Mouse (Mus musculus): ENCODE data around the gene Stk4.

Gene Stk4

DNA sequence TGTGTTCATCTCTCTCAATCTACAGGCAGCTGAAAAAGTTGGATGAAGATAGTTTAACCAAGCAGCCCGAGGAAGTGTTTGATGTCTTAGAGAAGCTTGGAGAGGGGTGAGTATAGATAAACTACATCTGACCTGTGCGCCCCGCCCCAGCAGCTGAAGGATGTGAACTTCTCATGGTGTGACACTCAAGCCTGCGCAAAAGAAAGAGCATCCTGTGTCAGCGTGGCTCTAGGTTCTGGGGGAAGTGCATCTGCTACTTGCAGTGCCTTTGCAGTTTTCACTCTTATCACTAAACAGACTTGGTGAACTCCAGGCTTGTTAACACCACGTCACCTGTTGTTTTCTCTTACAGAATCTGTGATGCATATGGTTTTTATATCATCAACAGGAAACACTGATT lies 9.4 kb downstream of the Stk4 start:
- DNase-seq (ENCODE audit: low read depth, low spot score) = no peak

- no peak for DNase-seq (ENCODE audit: low read depth, low spot score)
Measured at GRCm38 (mm10) chr2:164081577-164081976, 11.5 kb downstream of the Stk4 start.

DNA sequence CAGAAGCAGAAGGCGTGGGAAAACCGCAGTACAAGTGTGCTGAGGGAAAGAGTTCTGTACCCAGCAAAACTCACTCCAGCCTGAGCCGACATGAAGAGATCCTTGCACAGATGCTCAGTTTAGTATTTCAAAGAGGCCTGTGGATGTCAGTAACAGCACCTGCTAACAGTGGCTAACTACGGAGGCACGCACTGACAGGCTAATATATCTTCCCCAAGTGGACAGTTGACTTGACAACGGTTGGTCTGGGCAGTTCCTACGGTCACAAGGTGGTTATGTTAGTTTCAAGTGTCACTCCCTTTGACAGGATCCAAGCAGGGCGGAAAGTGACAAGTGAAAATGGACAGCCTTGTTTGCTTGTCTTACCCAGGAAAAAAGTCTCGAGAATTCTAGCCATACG lies 12.1 kb downstream of the Stk4 start:
- no peak for DNase-seq (ENCODE audit: low read depth, low spot score)

DNA sequence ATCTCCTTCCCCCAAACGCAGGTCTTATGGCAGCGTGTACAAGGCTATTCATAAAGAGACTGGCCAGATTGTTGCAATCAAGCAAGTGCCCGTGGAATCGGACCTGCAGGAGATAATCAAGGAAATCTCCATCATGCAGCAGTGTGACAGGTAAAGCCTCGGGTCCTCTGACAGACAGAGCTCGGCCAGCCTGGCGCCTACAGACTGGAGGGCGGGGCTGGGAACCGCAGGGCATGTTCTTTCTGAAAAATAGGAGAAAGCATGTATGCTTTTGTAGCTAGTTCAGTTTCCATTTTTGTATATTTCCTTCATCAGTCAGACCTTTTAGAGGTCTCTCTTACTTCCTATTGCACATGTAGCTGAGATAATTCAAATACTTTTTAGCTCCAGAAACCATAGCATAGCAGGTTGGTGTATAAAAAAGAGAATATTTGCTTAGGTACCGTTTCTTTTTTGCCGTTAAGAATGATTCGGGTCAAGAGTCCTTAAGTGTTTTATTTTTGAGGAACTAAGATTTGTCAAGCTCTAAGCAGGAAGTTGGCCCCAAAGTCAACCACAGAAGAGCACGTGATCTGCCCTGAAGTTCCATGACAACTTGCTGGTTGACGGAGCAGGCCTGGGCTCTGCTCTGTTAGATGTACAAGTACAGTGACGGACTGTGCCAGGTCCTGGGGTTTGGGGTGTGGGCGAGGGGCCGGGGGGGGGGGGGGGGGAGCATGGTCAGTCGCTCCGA lies 13.7 kb downstream of the Stk4 start:
- DNase-seq (ENCODE audit: low read depth, low spot score) = no peak

GRCm38 (mm10) chr2:164084342-164084700 lies 14.2 kb downstream of the Stk4 start:
- DNase-seq (ENCODE audit: low read depth, low spot score) = no peak

DNA sequence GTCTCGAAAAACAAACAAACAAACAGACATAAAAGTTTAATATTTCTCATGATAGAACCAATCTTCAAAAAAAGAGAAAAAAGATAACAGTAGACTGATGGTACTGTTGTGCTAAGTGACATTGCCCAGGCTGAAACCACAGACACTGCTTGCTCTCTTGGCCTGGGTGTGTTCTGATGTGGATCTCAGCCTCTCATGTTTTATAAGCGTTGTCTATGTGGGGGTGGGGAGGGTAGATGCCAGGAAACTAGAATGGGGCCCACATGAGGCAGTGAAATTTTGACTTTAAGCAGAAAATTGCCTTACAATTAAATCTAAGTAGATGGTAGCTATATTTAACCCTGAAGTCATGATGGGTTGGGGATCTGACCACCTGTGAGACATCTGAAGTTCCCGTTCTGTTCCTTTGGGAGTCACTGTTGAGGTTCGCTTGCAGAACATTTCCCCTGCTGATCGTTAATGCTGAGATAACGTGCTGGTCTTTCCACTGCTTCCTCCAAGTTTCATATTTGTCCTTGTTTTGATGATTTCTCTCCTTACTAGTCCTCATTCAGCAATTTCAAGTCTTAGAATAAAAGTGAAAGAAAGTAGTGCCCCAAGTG lies 17.4 kb downstream of the Stk4 start:
- DNase-seq (ENCODE audit: low read depth, low spot score) = no peak

DNA sequence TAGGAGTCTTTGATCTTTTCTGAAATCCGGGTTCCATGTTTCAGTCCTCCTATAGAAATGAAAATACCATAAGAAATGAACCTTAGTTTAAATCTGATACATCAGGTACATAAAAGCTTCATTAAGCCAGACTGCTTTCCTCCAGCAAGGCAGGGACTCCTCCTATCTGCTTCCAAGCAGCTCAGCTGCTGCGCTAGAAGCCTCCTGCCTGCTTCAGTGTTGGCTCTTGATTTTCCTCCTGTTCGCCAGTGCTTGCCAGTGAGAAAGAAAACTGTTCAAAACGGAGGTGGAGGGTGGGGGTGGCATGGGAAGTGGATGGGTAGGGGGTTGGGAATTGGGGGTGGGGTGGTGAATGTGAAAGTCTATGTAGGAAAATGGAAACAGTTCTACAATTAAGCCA lies 19.4 kb downstream of the Stk4 start:
- DNase-seq (ENCODE audit: low read depth, low spot score) = no peak

DNA sequence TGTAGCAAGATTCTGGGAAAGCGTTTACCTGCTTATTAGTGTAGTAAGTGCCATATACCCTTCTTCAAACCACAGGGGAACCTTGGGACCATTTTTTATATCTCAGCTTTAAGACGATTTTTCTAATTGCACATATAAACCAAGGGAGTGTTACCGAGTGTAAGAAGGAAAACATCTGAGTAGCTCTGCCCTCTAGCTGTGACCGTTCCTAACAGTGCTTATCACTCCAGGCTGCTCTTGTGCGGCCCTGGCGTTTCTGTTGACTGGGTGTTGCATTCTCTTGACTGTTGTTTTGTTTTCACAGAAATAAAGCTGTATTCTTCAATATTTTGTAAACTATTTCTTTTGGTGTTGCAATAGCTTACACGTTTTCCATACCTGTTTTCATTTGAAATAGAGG lies 24.0 kb downstream of the Stk4 start:
- DNase-seq (ENCODE audit: low read depth, low spot score) = no peak

DNA sequence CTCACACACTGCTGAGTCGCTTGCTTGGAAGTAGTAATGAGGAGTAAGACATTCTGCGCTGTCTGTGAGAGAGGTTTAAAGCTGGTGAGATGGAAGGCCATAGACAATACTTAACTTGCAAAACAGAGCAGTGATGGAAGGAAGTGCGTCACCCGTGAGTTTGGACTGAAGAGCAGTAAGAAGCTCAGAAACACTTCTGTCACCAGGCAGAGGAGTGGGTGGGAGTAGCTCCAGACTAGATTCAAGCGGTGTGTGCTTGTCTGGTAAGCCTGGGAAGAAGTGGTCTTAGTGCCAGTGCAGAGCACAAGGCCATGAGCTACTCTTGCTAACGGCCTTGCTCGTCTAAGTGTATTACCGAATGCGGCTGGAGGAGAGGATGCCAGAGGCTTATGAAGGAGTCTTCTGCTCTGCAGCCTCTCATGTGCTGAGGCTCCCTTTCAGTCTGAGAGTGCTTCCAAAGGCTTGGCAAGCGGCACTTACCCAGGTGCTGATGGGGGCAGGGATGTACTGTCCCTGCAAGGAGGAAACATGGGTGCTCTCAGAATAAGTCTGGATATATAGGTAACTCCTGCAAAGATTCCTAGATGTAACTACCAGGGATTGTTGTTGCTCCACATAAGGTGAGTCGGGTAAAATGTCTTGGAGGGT lies 28.6 kb downstream of the Stk4 start:
- DNase-seq (ENCODE audit: low read depth, low spot score) = no peak

- no peak for DNase-seq (ENCODE audit: low read depth, low spot score)
Measured at GRCm38 (mm10) chr2:164101936-164102335, 31.8 kb downstream of the Stk4 start.

DNA sequence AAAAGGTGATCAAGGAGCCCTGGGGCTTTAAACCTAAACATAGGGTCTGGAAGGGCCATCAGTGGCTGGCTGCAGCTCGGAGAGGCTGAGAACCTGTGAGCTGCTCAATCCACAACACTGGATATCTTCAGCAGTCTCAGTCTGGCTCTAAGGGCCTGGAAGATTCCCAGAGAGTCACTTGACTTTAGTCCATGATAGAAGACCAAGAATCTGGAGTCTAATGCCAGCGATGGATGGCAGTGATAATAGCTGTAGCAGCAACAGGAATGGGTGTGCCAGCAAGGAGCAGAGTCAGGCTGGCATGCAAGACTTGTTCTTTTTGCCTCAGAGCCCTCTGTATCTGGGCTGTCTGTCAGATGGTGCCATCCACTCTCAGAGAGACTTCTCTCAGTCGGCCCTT lies 32.2 kb downstream of the Stk4 start:
- no peak for DNase-seq (ENCODE audit: low read depth, low spot score)

DNA sequence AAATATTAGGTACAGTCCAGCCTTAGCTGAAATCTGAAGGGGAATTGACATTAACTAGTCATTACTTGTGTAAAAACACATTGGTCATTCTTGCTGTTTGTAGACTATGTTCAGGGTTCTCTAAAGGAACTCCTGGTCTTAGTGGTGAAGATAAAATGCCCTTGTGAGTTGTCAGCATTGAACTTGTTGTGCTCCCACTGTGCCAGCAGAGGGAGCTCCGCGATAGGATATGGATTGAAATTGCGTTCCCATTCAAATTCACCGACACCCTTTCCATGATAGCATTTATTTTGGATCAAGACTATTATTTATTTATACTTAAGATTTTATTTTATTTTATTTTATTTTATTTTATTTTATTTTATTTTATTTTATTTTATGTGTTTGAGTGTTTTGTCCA lies 33.4 kb downstream of the Stk4 start:
- peak; percentile 36 for DNase-seq (ENCODE audit: low read depth, low spot score)

DNA sequence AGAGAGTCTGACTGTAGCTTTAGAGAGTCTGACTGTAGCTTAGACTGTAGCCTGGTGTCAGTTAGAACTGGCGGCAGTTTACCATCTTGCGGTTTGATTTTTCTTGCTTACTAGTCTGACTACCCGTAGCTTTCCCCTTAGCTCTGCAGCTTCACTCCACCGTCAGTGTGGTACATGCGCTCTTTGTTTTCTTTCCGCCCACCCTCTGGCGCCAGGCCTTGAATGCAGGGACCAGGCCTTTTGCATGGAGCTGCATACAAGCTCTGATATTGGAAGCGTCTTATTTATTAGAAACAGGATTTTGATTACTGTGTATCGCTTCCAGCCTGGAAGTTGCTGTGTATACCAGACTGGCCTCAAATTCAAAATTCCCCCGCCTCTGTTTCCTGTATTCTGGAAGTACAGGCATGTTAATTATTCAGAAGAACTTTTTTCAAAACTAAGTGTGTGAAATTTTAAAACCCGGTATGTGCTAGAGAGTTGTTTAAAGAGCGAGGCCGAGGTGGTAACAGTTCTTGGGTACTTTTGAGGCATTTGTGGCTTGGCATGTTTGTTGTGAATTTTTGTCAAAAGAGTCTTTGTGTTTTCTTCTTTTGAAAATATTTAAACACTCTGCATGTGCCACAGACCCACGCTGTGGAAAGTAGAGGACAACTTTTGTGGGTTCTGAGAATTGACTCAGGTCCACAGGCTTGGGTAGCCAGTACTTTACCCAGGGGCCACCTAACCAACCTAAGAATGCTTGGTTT lies 36.3 kb downstream of the Stk4 start:
- no peak for DNase-seq (ENCODE audit: low read depth, low spot score)

GRCm38 (mm10) chr2:164107125-164107874 lies 37.2 kb downstream of the Stk4 start:
- no peak for DNase-seq (ENCODE audit: low read depth, low spot score)

DNA sequence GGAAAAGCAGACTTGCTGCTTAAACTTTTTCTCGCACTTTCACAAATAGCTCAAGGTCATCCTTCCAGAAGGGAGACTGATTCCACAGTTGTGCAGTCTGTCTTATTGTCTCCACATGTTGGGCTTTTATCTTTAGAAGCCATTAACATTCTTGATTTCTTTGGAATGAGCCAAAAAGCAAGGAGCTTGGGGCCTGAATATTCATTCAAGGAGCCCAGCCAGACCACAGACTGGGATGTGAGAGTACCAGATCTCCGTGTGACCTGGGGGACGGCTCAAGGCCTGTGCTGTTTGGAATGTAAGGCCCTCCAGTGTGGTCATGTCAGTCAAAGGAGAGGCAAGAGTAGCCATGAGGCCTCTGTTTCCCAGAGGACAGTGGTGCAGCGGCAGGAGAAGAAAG lies 38.4 kb downstream of the Stk4 start:
- DNase-seq (ENCODE audit: low read depth, low spot score) = no peak

GRCm38 (mm10) chr2:164111546-164111945 lies 41.4 kb downstream of the Stk4 start:
- DNase-seq (ENCODE audit: low read depth, low spot score) = no peak

DNA sequence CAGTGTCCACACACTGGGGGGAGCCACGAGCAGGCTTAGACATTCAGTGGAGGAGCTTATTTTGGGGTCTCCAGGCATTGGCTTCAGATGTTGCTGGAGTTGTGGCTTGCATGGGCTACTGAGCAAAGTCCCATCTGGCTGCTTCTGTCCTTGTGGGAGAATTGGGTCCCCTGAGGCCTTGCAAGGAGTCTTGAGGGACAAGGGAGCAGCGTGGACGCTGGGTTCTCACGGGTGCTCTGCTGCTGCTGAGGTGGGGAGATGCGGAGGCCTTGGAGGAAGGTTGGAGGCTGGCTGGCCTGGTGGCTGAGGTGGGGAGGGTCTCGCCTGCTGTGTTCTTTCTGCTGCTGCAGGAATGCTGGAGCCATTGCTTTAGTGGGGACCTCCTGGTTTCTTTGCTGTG lies 43.9 kb downstream of the Stk4 start:
- DNase-seq (ENCODE audit: low read depth, low spot score) = no peak

GRCm38 (mm10) chr2:164115531-164115930 lies 45.4 kb downstream of the Stk4 start:
- DNase-seq (ENCODE audit: low read depth, low spot score) = no peak

DNA sequence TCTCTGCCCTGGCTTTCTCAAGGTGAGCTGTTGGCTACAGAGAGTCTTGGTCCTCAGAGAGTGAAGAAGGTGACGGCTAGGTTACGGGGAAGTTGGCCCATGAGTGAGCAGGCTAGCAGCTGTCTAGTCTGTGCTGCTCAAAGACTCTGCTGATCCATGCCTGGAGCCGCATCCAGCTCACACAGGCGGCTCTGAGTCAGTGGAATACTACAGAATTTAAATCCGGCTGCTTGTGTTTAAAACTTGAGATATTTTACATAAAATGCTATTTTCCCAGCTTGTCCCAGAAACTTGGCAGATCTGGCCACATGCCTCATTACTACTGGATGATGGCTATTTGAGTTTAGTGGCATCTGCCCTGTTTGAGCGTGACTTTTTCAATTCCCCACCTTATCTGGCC lies 49.4 kb downstream of the Stk4 start:
- DNase-seq (ENCODE audit: low read depth, low spot score) = no peak

DNA sequence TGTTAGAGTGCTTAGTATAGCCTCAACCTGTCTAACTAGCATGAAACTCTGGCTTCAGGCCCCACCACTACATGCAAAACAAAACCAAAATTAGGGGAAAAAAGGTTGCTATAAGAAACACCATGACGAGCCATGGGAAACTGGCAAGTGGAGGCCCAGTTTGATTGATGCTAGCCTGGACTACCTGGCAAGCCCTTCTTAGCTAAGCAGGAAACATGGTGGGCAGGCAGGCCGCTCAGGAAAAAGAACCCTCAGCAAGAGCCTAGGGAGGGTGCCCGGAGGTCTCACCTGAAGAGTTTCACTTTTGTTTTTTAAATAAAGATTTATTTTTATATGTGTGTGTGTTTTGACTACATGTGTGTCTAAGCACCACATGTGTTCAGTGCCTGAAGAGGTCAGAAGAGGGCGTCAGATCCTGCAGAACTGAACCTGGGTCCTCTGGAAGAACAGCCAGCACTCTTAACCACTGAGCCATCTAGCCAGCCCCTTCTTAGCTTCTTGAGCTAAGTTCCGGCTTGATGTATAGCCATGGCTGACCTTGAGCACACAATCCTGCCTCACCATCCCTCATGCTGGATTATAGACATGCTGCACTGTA lies 53.1 kb downstream of the Stk4 start:
- DNase-seq (ENCODE audit: low read depth, low spot score) = no peak

DNA sequence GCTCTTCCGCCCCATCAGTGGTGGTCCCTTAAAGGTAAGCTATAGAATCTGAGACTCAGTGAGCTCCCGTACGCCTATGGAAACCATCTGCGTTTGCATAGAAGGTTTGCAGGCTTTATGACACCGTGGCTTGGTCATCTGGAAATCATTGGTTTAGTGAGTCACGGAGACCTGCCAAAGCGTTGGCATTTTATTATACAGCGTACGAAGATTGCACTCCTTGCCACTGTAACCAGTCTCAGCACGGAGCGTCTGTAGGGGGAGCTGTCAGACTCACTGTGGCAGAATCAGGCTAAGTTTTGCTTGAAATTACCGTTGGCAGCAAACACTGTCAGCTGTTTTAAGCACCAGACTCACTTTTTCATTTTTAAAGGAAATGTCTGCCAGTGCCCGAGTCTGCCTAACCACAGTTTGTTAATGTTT lies 56.4 kb downstream of the Stk4 start:
- peak; percentile 32 for DNase-seq (ENCODE audit: low read depth, low spot score)

Data from brain, embryonic 18.5 days (tissue).